Mouse (Mus musculus): ENCODE measurements around the gene Lce1b. TPM values are rescaled to one million over a fixed set of nuclear protein-coding genes. Genes with fewer than 3 reads are reported as not detected.

Lce1b gene
- not detected in 2 replicates for polyA plus RNA-seq (2012; rRNA removed)

GRCm38 (mm10) chr3:92656826-92657225, at the start of gene Lce1b:
Gene Lce1b (minus strand): TSS chr3:92656926.

GRCm38 (mm10) chr3:92687110-92687509, 30.4 kb upstream of the Lce1b start, which contains the start of gene Lce1d:
Gene Lce1d (minus strand): TSS chr3:92687210.

DNA sequence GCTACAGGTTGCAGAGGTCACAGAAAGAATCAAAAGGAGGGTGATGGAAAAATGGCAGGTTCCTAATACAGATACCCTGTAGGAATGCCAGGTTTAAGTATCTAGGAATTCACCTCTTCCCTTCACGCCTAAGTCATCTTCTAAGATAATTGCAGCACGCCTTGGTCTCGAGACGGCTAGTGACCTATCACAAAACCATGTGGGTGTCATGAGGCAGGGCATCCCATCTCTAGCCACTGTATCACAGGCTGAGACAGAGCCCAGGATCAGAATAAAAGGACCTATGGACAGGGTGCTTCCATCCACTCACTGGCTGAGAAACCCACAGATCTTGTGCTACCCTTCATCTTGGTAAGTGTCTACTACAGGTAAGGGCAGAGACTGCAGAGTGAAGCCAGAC, 22.2 kb upstream of the Lce1b start, which contains the start of gene Lce1c:
Lce1c (plus strand) TSS at position 301 of the 400 bp plus-strand sequence.

GRCm38 (mm10) chr3:92670215-92670614, 13.5 kb upstream of the Lce1b start, which contains the start of gene Lce1a2:
Gene Lce1a2 (minus strand): TSS chr3:92670315.

GRCm38 (mm10) chr3:92648207-92648606, 8.5 kb downstream of the Lce1b start, which contains the start of gene Lce1a1:
Gene Lce1a1 (minus strand): TSS chr3:92648307.

DNA sequence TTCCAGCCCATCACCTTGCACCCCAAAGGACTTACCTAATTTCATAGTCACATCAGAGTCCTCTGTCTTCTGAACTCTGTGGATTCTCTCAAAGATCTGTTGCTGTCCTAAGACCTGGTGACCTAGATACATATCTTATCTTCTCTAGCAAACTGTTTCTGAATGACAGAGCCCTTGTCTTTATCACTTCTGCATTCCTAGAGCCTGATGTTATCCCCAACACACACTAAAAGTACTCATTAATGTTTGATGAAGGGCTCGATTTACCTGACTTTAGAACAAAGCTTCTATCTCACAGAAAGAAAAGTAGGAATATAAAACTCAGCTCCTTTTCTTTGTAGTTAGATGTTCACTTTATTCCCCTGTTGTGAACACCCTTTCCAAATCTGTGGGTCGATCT, 35.2 kb downstream of the Lce1b start, which contains the start of gene Lce6a:
Lce6a (minus strand) TSS at position 101 of the 400 bp plus-strand sequence.

GRCm38 (mm10) chr3:92607392-92607791, 49.3 kb downstream of the Lce1b start, which contains the start of gene 2210017I01Rik:
Gene 2210017I01Rik (minus strand): TSS chr3:92607492.

Other genes with a start within 250 kb of the Lce1b start
- not detected in 2 replicates for gene Sprr2i, start 248.9 kb downstream of the Lce1b start, polyA plus RNA-seq (2012; rRNA removed)
- gene Sprr2j-ps, start 238.8 kb downstream of the Lce1b start, polyA plus RNA-seq (2012; rRNA removed): not detected in 2 replicates
- 2.8 and 5.1 TPM in 2 replicates for gene Gm9774, start 227.5 kb downstream of the Lce1b start, polyA plus RNA-seq (2012; rRNA removed)
- gene Sprr2k, start 224.3 kb downstream of the Lce1b start, polyA plus RNA-seq (2012; rRNA removed): not detected in 2 replicates
- not detected in 2 replicates for gene Sprr1b, start 218.1 kb downstream of the Lce1b start, polyA plus RNA-seq (2012; rRNA removed)
- not detected in 2 replicates for gene Sprr3, start 198.2 kb downstream of the Lce1b start, polyA plus RNA-seq (2012; rRNA removed)
- 0.08 and 0.10 TPM in 2 replicates for gene Sprr1a, start 171.0 kb downstream of the Lce1b start, polyA plus RNA-seq (2012; rRNA removed)
- not detected in 2 replicates for gene Sprr4, start 156.4 kb downstream of the Lce1b start, polyA plus RNA-seq (2012; rRNA removed)
- not detected in 2 replicates for gene 2310046K23Rik, start 122.4 kb downstream of the Lce1b start, polyA plus RNA-seq (2012; rRNA removed)
- 0.02 and 0.04 TPM in 2 replicates for gene Ivl, start 83.2 kb downstream of the Lce1b start, polyA plus RNA-seq (2012; rRNA removed)
- gene Smcp, start 67.9 kb downstream of the Lce1b start, polyA plus RNA-seq (2012; rRNA removed): not detected in 2 replicates
- not detected in 2 replicates for gene 2210017I01Rik, start 49.4 kb downstream of the Lce1b start, polyA plus RNA-seq (2012; rRNA removed)
- gene Lce6a, start 35.3 kb downstream of the Lce1b start, polyA plus RNA-seq (2012; rRNA removed): not detected in 2 replicates
- not detected in 2 replicates for gene Lce1a1, start 8.6 kb downstream of the Lce1b start, polyA plus RNA-seq (2012; rRNA removed)
- gene Lce1a2, start 13.4 kb upstream of the Lce1b start, polyA plus RNA-seq (2012; rRNA removed): not detected in 2 replicates
- gene Lce1c, start 22.3 kb upstream of the Lce1b start, polyA plus RNA-seq (2012; rRNA removed): not detected in 2 replicates
- gene Lce1d, start 30.3 kb upstream of the Lce1b start, polyA plus RNA-seq (2012; rRNA removed): not detected in 2 replicates
- gene Lce1e, start 52.1 kb upstream of the Lce1b start, polyA plus RNA-seq (2012; rRNA removed): not detected in 2 replicates
- gene Lce1f, start 63.4 kb upstream of the Lce1b start, polyA plus RNA-seq (2012; rRNA removed): not detected in 2 replicates
- gene Gm38119, start 82.2 kb upstream of the Lce1b start, polyA plus RNA-seq (2012; rRNA removed): not detected in 2 replicates
- not detected in 2 replicates for gene Lce1g, start 95.4 kb upstream of the Lce1b start, polyA plus RNA-seq (2012; rRNA removed)
- gene Lce1h, start 108.1 kb upstream of the Lce1b start, polyA plus RNA-seq (2012; rRNA removed): not detected in 2 replicates
- not detected in 2 replicates for gene Lce1i, start 122.0 kb upstream of the Lce1b start, polyA plus RNA-seq (2012; rRNA removed)
- gene Lce1j, start 133.6 kb upstream of the Lce1b start, polyA plus RNA-seq (2012; rRNA removed): not detected in 2 replicates
- not detected in 2 replicates for gene Lce1k, start 151.0 kb upstream of the Lce1b start, polyA plus RNA-seq (2012; rRNA removed)
- not detected in 2 replicates for gene Kprp, start 170.3 kb upstream of the Lce1b start, polyA plus RNA-seq (2012; rRNA removed)
- not detected in 2 replicates for gene Lce1l, start 194.4 kb upstream of the Lce1b start, polyA plus RNA-seq (2012; rRNA removed)
- not detected in 2 replicates for gene 2310050C09Rik, start 213.3 kb upstream of the Lce1b start, polyA plus RNA-seq (2012; rRNA removed)